8 mouse cellular contexts compared by ENCODE assay signal in genomic region chr6:53572979-53573710, GRCm38 (mm10).
DNase-seq lines count a peak whose midpoint lies in the region; ATAC-seq and TF ChIP-seq lines count a peak whose summit lies in the region.

No protein-coding gene starts in this region.

- ATAC-seq in intestine, postnatal 0 days = peak; percentile 71
- peak; percentile 87 for ATAC-seq in megakaryocyte progenitor cell, adult 5-6 weeks (replicated peaks; ENCODE audit: poor library complexity)

- intact Hi-C loops in left cerebral cortex, postnatal 25 days (cut with DNase I) = loop anchor here (5.0 kb wide), 1 partner anchor 79 kb away; no protein-coding TSS in a partner anchor

- peak overlapping the region; percentile 47 for H3K4me3 ChIP-seq in embryonic facial prominence, embryonic 10.5 days
- H3K4me3 ChIP-seq in intestine, postnatal 0 days (ENCODE audit: low read depth, low read length) = peak overlapping the region; percentile 38

- H3K9me3 ChIP-seq in embryonic facial prominence, embryonic 10.5 days = no peaks in the 10 kb centered on the region
- no peaks in the 10 kb centered on the region for H3K9me3 ChIP-seq in intestine, postnatal 0 days (ENCODE audit: control insufficient read depth)

- H3K9ac ChIP-seq in intestine, postnatal 0 days (ENCODE audit: low read depth, low read length) = peak overlapping the region; percentile 34

- peaks cover 83% of the 10 kb centered on the region for H3K4me1 ChIP-seq in embryonic facial prominence, embryonic 10.5 days
- no peaks in the 10 kb centered on the region for H3K4me1 ChIP-seq in intestine, postnatal 0 days (replicated peaks; ENCODE audit: control insufficient read depth, insufficient read depth, low read length)

- no peak; the same call in 1 of the 2 replicates for TF ChIP-seq CTCF in intestine, postnatal 0 days (IDR thresholded peaks at IDR 0.05; ENCODE audit: low read depth)

- peak overlapping the region; percentile 89 for H3K27ac ChIP-seq in embryonic facial prominence, embryonic 10.5 days (replicated peaks)
- no peak overlapping the region for H3K27ac ChIP-seq in intestine, postnatal 0 days (ENCODE audit: low read depth, low read length)

- WGBS in embryonic facial prominence, embryonic 10.5 days = 5% methylated on average over 16 of the region's 16 CpGs
- 17% methylated on average over 15 of the region's 16 CpGs for WGBS in intestine, postnatal 0 days

- peaks cover 8% of the 10 kb centered on the region; the same call in 1 of the 2 replicates for H3K27me3 ChIP-seq in embryonic facial prominence, embryonic 10.5 days (replicated peaks; ENCODE audit: low read depth, poor library complexity, severe bottlenecking)
- no peaks in the 10 kb centered on the region for H3K27me3 ChIP-seq in intestine, postnatal 0 days (replicated peaks; ENCODE audit: control insufficient read depth, insufficient read depth, low read length)

- peak; percentile 91 for DNase-seq in adrenal gland, postnatal 14 days
- peak; percentile 73 for DNase-seq in embryonic facial prominence, embryonic 10.5 days (ENCODE audit: low spot score)
- DNase-seq in gonadal fat pad, adult 2 months (ENCODE audit: low read depth) = peak; percentile 77
- peak; percentile 79 to 95 for DNase-seq in left cerebral cortex, postnatal 25 days (ENCODE audit: low spot score in 2 of 2)
- DNase-seq in right cerebral cortex, adult 2 months (ENCODE audit: low spot score in 2 of 2) = peak; percentile 87 to 88
- no peak for DNase-seq in c-Kit-positive CD71-positive TER-119-positive erythroid progenitor cells, embryonic 14.5 days (ENCODE audit: low spot score)

- H3K36me3 ChIP-seq in embryonic facial prominence, embryonic 10.5 days (replicated peaks) = no peaks in the 10 kb centered on the region
- no peaks in the 10 kb centered on the region for H3K36me3 ChIP-seq in intestine, postnatal 0 days (ENCODE audit: control insufficient read depth, insufficient read depth)

- peak overlapping the region; percentile 57 for H3K4me2 ChIP-seq in intestine, postnatal 0 days (replicated peaks; ENCODE audit: low read depth)
